Mouse (Mus musculus): ENCODE results near the gene Sgk1. TPM values are rescaled to one million over a fixed set of nuclear protein-coding genes. Genes with fewer than 3 reads are reported as not detected.
A peak's percentile ranks its signal among the peaks of the same experiment; 100 is the strongest.

Gene Sgk1
- polyA plus RNA-seq, 1 experiment from 2014 or later, result 18.8 TPM

DNA sequence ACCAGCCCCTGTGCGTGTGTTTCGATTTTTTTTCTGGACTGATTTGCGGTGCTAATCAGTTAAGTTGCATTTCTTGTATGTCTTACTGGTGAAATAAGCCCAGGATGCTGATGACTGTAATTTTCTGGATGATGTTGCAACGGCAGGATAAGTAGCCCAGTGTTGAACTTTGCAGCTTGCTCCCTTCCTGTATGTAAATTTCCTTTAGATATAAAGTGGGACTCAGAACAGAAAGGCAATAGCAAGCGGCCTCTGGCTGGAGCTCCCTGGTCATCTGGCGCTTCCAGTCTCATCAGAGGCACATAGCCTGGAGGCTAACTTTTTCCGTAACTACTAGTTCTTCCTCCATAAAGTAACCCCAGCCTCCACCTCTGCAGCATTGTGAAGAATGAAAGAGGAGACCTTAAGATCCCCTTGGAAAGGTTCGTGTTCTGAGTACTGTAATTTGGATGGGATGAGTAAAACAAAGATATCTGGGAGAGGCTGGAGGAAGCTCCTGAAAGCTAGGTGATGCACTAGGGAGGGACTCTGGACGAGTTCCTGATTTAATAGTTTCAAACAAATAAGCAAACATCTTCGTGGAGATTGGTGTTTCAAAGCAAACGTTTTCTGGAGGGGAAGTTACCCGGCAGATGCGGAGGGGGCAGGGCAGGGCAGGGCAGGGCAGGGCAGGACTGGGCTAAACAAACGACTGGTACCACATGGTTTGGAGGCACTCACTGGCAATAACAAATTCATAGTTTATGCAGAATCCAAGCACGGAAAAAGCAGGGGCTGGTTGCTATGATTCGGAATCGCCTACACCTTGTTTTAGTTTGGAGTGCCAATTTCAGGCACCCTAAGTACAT lies 110.2 kb downstream of the Sgk1 start:
- Histone ChIP-seq H3K9me3 (replicated peaks) (no peaks in the 10 kb centered on the region), H3K27ac (replicated peaks) (0 out of 2 replicates have a peak overlapping the region, but pooled peaks have one; percentile 6), H3K36me3 (peaks cover 5% of the 10 kb centered on the region; the same call in 1 of the 2 replicates), H3K4me1 (peaks cover 28% of the 10 kb centered on the region), H3K27me3 (ENCODE audit: low read depth, poor library complexity, severe bottlenecking) (peaks cover 22% of the 10 kb centered on the region), H3K4me3 (peak overlapping the region; percentile 61)
- peak; percentile 36 for DNase-seq (ENCODE audit: low spot score)
- 16% methylated on average over 17 of the region's 17 CpGs for WGBS

DNA sequence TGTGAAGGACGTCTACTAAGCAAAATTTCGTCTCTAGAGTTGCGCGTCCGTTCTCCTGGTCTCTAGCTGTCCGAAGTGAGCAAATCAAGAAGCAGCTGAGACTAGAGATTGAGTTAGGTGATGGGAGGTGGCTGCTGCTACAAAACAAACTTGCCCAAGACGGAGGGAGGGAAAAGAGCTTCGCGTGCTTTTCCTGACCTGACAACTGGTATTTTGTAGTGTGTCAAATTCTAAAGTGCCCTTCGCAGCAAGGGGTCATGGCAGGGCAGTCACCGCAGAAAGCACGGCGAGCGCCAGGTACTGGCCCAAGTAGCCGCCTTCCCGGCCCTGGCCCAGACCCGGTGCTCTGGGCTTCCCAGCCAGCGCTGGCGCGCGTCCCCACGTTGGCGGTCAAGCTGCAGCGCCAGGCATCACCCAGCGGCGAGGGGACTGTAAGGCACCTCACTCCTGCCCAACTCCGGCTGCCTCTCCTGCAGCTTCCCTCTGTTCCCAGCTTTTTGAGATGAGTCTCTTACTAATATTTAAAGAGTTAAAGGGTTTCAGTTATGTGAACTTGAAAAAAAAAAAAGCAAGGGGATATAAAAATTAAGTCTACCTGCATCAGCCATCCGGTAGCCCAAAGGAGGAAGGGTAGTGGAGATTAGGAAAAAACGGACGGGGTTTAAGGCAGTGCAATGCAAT lies 111.0 kb downstream of the Sgk1 start:
- 0 out of 2 replicates have a peak overlapping the region, but pooled peaks have one; percentile 25 for H3K27ac ChIP-seq (replicated peaks)
- H3K27me3 ChIP-seq (ENCODE audit: low read depth, poor library complexity, severe bottlenecking), result peaks cover 22% of the 10 kb centered on the region
- H3K4me3 ChIP-seq, result peak overlapping the region; percentile 61
- peaks cover 12% of the 10 kb centered on the region; the same call in 1 of the 2 replicates for H3K36me3 ChIP-seq
- 1% methylated on average over 30 of the region's 30 CpGs for WGBS
- no peaks in the 10 kb centered on the region for H3K9me3 ChIP-seq (replicated peaks)
- H3K4me1 ChIP-seq, result peaks cover 28% of the 10 kb centered on the region
- DNase-seq (ENCODE audit: low spot score), result peak; percentile 82

- H3K9me3 ChIP-seq (replicated peaks), result no peaks in the 10 kb centered on the region
- H3K27me3 ChIP-seq (ENCODE audit: low read depth, poor library complexity, severe bottlenecking), result peaks cover 22% of the 10 kb centered on the region
- 2% methylated on average over 60 of the region's 60 CpGs for WGBS
- peak; percentile 17 for DNase-seq (ENCODE audit: low spot score)
- H3K27ac ChIP-seq (replicated peaks), result peak overlapping the region; percentile 87
- peaks cover 18% of the 10 kb centered on the region for H3K36me3 ChIP-seq
- peak overlapping the region; percentile 61 for H3K4me3 ChIP-seq
- H3K4me1 ChIP-seq, result peaks cover 31% of the 10 kb centered on the region
These were observed 111.8 kb downstream of the Sgk1 start for GRCm38 (mm10) chr10:21993515-21994373.

DNA sequence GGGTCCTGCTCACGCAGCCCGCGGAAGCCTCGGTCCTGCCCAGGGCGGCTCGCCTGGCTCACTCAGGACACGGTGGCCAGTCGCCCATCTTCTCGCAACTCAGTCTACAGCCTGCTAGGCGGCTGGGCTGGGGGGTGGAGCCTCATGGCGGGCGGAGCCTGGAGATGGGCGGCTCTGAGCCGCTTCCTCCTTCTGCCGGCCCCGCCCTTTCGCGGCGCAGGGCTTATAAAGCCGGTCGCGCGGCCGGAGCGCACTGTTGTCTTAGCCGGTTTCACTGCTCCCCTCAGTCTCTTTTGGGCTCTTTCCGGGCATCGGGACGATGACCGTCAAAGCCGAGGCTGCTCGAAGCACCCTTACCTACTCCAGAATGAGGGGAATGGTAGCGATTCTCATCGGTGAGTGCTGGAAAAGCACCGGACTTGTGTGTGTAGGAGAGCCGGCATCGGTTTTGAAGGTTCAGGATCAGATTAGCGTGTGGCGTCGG lies 112.5 kb downstream of the Sgk1 start:
- Histone ChIP-seq H3K27me3 (ENCODE audit: low read depth, poor library complexity, severe bottlenecking) (peaks cover 22% of the 10 kb centered on the region), H3K4me1 (peaks cover 32% of the 10 kb centered on the region), H3K27ac (replicated peaks) (peak overlapping the region; percentile 87), H3K4me3 (peak overlapping the region; percentile 61), H3K9me3 (replicated peaks) (no peaks in the 10 kb centered on the region), H3K36me3 (peaks cover 19% of the 10 kb centered on the region)
- DNase-seq (ENCODE audit: low spot score), result peak; percentile 94
- under 1% methylated on average over 40 of the region's 40 CpGs for WGBS

DNA sequence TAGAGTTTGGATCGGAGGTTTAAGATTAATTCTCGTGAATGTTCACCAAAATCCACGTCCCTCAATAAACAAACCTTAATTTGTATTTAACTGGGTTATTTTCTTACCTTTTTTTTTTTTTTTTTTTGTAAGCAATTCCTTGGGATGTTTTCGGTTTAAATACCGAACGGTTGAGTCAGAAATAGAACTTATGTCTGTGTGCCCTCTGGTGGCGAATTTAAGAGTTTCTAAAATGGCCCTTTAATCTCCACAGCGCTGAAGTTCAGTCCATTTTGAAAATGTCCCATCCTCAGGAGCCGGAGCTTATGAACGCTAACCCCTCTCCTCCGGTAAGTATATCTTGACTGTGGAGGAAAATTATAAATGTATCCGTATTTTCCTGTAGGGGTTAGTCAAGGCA lies 113.2 kb downstream of the Sgk1 start:
- Histone ChIP-seq H3K27ac (replicated peaks) (no peak overlapping the region), H3K36me3 (peaks cover 19% of the 10 kb centered on the region), H3K4me1 (peaks cover 33% of the 10 kb centered on the region), H3K27me3 (ENCODE audit: low read depth, poor library complexity, severe bottlenecking) (peaks cover 22% of the 10 kb centered on the region), H3K9me3 (replicated peaks) (no peaks in the 10 kb centered on the region), H3K4me3 (peak overlapping the region; percentile 61)
- DNase-seq (ENCODE audit: low spot score), result peak; percentile 38
- WGBS, result 15% methylated on average over 12 of the region's 12 CpGs

DNA sequence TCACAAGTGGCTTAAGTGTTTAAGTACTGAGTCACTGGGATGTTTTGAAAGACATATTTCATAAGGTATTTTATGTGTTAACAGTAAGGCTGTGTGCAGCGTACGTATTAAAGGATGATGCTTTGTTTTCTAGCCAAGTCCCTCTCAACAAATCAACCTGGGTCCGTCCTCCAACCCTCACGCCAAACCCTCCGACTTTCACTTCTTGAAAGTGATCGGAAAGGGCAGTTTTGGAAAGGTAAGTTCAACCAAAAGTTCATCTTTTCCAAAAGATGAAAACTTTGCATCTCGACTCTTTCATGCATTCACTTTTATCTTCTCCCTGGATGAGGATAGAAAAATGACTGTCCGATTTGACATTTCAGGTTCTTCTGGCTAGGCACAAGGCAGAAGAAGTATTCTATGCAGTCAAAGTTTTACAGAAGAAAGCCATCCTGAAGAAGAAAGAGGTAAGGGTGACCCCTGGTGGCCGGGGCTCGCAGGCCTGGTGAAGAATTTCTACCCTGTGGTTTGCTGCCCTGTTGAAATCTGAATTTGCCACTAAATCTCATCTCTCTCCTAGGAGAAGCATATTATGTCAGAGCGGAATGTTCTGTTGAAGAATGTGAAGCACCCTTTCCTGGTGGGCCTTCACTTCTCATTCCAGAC lies 113.8 kb downstream of the Sgk1 start:
- Histone ChIP-seq H3K9me3 (replicated peaks) (no peaks in the 10 kb centered on the region), H3K27me3 (ENCODE audit: low read depth, poor library complexity, severe bottlenecking) (peaks cover 22% of the 10 kb centered on the region), H3K36me3 (peaks cover 19% of the 10 kb centered on the region), H3K4me3 (peak overlapping the region; percentile 61), H3K27ac (replicated peaks) (no peak overlapping the region), H3K4me1 (peaks cover 39% of the 10 kb centered on the region)
- WGBS, result 63% methylated on average over 11 of the region's 11 CpGs
- peak; percentile 72 for DNase-seq (ENCODE audit: low spot score)

GRCm38 (mm10) chr10:21996660-21997447 lies 114.9 kb downstream of the Sgk1 start:
- 90% methylated on average over 14 of the region's 14 CpGs for WGBS
- 0 out of 2 replicates have a peak overlapping the region, but pooled peaks have one; percentile 11 for H3K4me3 ChIP-seq
- no peak for DNase-seq (ENCODE audit: low spot score)
- H3K36me3 ChIP-seq, result peaks cover 19% of the 10 kb centered on the region
- no peaks in the 10 kb centered on the region for H3K9me3 ChIP-seq (replicated peaks)
- no peak overlapping the region for H3K27ac ChIP-seq (replicated peaks)
- H3K27me3 ChIP-seq (ENCODE audit: low read depth, poor library complexity, severe bottlenecking), result peaks cover 12% of the 10 kb centered on the region
- peaks cover 34% of the 10 kb centered on the region for H3K4me1 ChIP-seq

DNA sequence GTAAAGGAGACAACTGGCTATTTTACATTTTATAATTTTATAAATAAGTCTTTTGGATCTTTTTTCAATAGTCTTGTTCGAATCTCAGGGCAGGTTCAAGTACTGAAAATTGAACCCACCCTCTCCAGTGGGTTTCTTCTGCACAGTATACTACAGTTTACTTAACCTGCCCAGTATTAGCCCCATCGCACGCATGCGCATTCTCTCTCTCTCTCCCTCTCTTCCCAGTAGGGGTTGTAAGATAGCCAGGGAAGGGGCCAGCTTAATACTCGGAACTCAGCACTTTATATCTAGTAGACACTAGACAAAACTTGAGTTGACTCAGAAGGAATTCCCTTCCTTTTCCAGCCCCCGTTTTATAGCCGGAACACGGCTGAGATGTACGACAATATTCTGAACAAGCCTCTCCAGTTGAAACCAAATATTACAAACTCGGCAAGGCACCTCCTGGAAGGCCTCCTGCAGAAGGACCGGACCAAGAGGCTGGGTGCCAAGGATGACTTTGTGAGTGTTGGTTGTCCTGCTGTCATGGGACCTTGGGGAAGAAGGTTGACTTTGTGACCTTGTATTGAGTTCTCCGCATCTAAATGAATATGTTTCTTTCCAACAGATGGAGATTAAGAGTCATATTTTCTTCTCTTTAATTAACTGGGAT lies 115.7 kb downstream of the Sgk1 start:
- no peaks in the 10 kb centered on the region for H3K9me3 ChIP-seq (replicated peaks)
- peaks cover 4% of the 10 kb centered on the region for H3K27me3 ChIP-seq (ENCODE audit: low read depth, poor library complexity, severe bottlenecking)
- H3K36me3 ChIP-seq, result peaks cover 19% of the 10 kb centered on the region
- no peak overlapping the region for H3K4me3 ChIP-seq
- H3K27ac ChIP-seq (replicated peaks), result no peak overlapping the region
- peaks cover 25% of the 10 kb centered on the region for H3K4me1 ChIP-seq
- DNase-seq (ENCODE audit: low spot score), result no peak
- WGBS, result 93% methylated on average over 12 of the region's 12 CpGs

- H3K27me3 ChIP-seq (ENCODE audit: low read depth, poor library complexity, severe bottlenecking), result no peaks in the 10 kb centered on the region; the same call in 1 of the 2 replicates
- H3K4me1 ChIP-seq, result peaks cover 21% of the 10 kb centered on the region
- 0 out of 2 replicates have a peak overlapping the region, but pooled peaks have one; percentile 1 for H3K4me3 ChIP-seq
- WGBS, result 83% methylated on average over 28 of the region's 28 CpGs
- no peaks in the 10 kb centered on the region for H3K9me3 ChIP-seq (replicated peaks)
- H3K36me3 ChIP-seq, result peaks cover 19% of the 10 kb centered on the region
- H3K27ac ChIP-seq (replicated peaks), result no peak overlapping the region
- DNase-seq (ENCODE audit: low spot score), result no peak
These were observed 116.7 kb downstream of the Sgk1 start for GRCm38 (mm10) chr10:21998503-21999180.

GRCm38 (mm10) chr10:22000491-22001306 lies 118.7 kb downstream of the Sgk1 start:
- DNase-seq (ENCODE audit: low spot score), result no peak
- Histone ChIP-seq H3K36me3 (peaks cover 19% of the 10 kb centered on the region), H3K4me1 (peaks cover 18% of the 10 kb centered on the region), H3K9me3 (replicated peaks) (no peaks in the 10 kb centered on the region), H3K27me3 (ENCODE audit: low read depth, poor library complexity, severe bottlenecking) (no peaks in the 10 kb centered on the region; the same call in 1 of the 2 replicates), H3K27ac (replicated peaks) (no peak overlapping the region), H3K4me3 (no peak overlapping the region)
- WGBS, result 59% methylated on average over 10 of the region's 10 CpGs
